Mouse (Mus musculus) fat pad, adult 2 months (tissue): ENCODE measurements around the gene Defa37.
"Not testable (repeated sequence)": the region's sequence is repeated elsewhere in the genome, so short reads cannot be mapped to it uniquely, and the experiment has no call there.

Source experiments
- DNase-seq: peaks from one replicate; pipeline ENCODE4 v3.0.0-alpha.2; 2011; ENCODE audit warnings: low read depth, low spot score; ENCODE audit errors: extremely low read depth

The Defa37 gene

DNA sequence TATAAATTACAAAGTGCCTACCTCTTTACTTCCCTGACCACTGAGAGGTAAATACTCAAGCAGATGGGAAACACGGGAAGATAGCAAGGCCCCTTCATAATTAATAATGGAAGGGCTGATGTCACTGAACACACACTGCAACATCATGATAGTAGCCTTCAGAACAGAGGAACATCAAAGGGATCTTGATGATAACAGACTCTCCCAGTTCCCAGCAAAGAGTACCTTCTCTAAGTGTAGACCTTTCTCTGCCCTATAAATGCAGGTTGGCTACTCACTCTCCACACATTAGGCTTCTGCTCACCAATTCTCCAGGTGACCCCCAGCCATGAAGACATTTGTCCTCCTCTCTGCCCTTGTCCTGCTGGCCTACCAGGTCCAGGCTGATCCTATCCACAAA lies at the start of gene Defa37:
Gene Defa37 (plus strand): TSS at position 301 of the 400 bp plus-strand sequence.
- not testable (repeated sequence) for DNase-seq

DNA sequence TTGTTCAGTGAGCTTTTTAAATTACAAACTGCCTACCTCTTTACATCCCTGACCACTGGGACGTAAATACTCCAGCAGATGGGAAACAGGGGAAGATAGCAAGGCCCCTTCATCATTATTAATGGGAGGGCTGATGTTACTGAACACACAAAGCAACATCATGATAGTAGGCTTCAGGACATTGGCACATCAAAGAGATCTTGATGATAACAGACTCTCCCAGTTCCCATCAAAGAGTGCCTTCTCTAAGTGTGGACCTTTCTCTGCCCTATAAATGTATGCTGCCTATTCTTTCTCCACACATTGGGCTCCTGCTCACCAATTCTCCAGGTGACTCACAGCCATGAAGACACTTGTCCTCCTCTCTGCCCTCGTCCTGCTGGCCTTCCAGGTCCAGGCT lies 36.5 kb upstream of the Defa37 start, which contains the start of gene Defa32:
Gene Defa32 (plus strand): TSS at position 301 of the 400 bp plus-strand sequence.
- not testable (repeated sequence) for DNase-seq

DNA sequence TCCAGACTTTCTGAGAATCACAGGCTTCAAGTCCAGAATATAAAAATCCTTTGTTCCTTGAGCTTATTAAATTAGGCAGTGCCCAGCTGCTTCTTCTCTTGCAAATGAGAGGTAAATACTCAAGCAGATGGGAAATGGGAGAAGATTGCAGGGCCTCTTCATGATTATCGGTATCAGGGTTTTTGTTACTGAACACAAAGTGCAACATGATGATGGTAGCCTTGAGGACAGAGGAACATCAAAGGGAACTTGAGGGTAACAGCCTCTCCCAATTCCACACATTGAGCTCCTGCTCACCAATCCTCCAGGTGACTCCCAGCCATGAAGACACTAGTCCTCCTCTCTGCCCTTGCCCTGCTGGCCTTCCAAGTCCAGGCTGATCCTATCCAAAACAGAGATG lies 17.5 kb downstream of the Defa37 start, which contains the start of gene Defa28:
Gene Defa28 (plus strand): TSS at position 301 of the 400 bp plus-strand sequence.
- not testable (repeated sequence) for DNase-seq

DNA sequence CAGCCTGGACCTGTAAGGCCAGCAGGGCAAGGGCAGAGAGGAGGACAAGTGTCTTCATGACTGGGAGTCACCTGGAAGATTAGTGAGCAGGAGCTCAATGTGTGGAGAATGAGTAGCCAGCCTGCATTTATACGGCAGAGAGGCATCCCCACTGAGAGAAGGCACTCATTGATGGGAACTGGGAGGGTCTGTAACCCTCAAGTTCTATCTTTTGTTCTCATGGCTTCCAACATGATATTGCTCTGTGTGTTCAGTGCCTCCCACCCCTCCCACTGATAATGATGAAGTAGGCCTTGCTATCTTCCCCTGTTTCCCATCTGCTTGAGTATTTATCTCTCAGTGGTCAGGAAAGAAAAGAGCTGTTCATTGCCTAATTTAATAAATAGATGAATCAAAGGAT lies 29.2 kb downstream of the Defa37 start, which contains the start of gene Gm7861:
Gene Gm7861 (minus strand): TSS at position 101 of the 400 bp plus-strand sequence.
- DNase-seq, result not testable (repeated sequence)
